Mouse (Mus musculus) MEL (cell line): ENCODE results near the gene Hist1h2bh.
"Not testable (repeated sequence)": the region's sequence is repeated elsewhere in the genome, so short reads cannot be mapped to it uniquely, and the experiment has no call there.

ENCODE experiments used
- BHLHE40 ChIP-seq: IDR thresholded peaks from 2 replicates; pipeline ENCODE4 v1.6.1; 2012; ENCODE audit warnings: low read depth, mild to moderate bottlenecking, inconsistent platforms, low read length, improper control_type of control experiment, borderline replicate concordance
- CTCF ChIP-seq, 3 experiments: IDR thresholded peaks in 2 of 3; conservative IDR thresholded peaks in 1 of 3; 2 replicates each; pipeline ENCODE4 v1.5.1; 2011 to 2012; ENCODE audit warnings: low read length in 3 of 3, low read depth in 2 of 3, mild to moderate bottlenecking in 2 of 3, improper control_type of control experiment in 1 of 3, inconsistent platforms in 1 of 3, mixed read lengths in 1 of 3, moderate library complexity in 1 of 3; ENCODE audit not compliant: control insufficient read depth in 1 of 3, insufficient read depth in 1 of 3, poor library complexity in 1 of 3, severe bottlenecking in 1 of 3
- E2F4 ChIP-seq: IDR thresholded peaks from 2 replicates; pipeline ENCODE4 v1.6.1; 2011; ENCODE audit warnings: low read depth, low read length, improper control_type of control experiment, borderline replicate concordance
- EP300 ChIP-seq, 2 experiments: IDR thresholded peaks; 2 replicates each; pipeline ENCODE4 v1.6.1; 2011; ENCODE audit warnings: improper control_type of control experiment in 2 of 2, low read length in 2 of 2, low read depth in 1 of 2, mild to moderate bottlenecking in 1 of 2
- ETS1 ChIP-seq: IDR thresholded peaks from 2 replicates; pipeline ENCODE4 v1.6.1; 2012; ENCODE audit warnings: low read depth, mild to moderate bottlenecking, inconsistent platforms, low read length, improper control_type of control experiment, moderate library complexity
- MXI1 ChIP-seq: IDR thresholded peaks from 2 replicates; pipeline ENCODE4 v1.6.1; 2011; ENCODE audit warnings: mild to moderate bottlenecking, low read depth, low read length, improper control_type of control experiment
- POLR2A ChIP-seq, 2 experiments: IDR thresholded peaks; 2 replicates each; pipeline ENCODE4 v1.6.1; 2011 to 2012; ENCODE audit warnings: low read length in 2 of 2, mild to moderate bottlenecking in 2 of 2, control low read depth in 1 of 2, improper control_type of control experiment in 1 of 2, low read depth in 1 of 2, moderate library complexity in 1 of 2; ENCODE audit not compliant: control insufficient read depth in 1 of 2, insufficient read depth in 1 of 2, poor library complexity in 1 of 2

GRCm38 (mm10) chr13:23573898-23574524, 30.8 kb upstream of the Hist1h2bh start, which contains the start of the genes Hist1h2bf and Hist1h2ad:
- not testable (repeated sequence) for TF ChIP-seq E2F4; CTCF (IDR thresholded peaks at IDR 0.05 in 2 of 3, conservative IDR thresholded peaks at IDR 0.05 in 1 of 3; ENCODE audit: control insufficient read depth in 1 of 3, insufficient read depth in 1 of 3, low read depth in 2 of 3, low read length in 3 of 3, poor library complexity in 1 of 3, severe bottlenecking in 1 of 3); ETS1; EP300 (IDR thresholded peaks at IDR 0.05; ENCODE audit: low read depth in 1 of 2, low read length in 2 of 2); BHLHE40; MXI1
- TF ChIP-seq POLR2A (IDR thresholded peaks at IDR 0.05; ENCODE audit: control insufficient read depth in 1 of 2, insufficient read depth in 1 of 2, low read depth in 1 of 2, low read length in 2 of 2, poor library complexity in 1 of 2): peak in 1 of 2 experiments; percentile 79; a peak in 3 of 4 replicates
